Mouse (Mus musculus) bone marrow macrophage, adult 2 months (primary cell): Measurements from ENCODE around the gene Ldb1.

Experiments used
- CTCF ChIP-seq: IDR thresholded peaks from 2 replicates; pipeline ENCODE4 v1.5.1; 2012; ENCODE audit warnings: low read depth, mild to moderate bottlenecking, low read length, moderate library complexity
- POLR2A ChIP-seq: IDR thresholded peaks from 2 replicates; pipeline ENCODE4 v1.6.1; 2012; ENCODE audit warnings: mild to moderate bottlenecking, low read depth, low read length, borderline replicate concordance

DNA sequence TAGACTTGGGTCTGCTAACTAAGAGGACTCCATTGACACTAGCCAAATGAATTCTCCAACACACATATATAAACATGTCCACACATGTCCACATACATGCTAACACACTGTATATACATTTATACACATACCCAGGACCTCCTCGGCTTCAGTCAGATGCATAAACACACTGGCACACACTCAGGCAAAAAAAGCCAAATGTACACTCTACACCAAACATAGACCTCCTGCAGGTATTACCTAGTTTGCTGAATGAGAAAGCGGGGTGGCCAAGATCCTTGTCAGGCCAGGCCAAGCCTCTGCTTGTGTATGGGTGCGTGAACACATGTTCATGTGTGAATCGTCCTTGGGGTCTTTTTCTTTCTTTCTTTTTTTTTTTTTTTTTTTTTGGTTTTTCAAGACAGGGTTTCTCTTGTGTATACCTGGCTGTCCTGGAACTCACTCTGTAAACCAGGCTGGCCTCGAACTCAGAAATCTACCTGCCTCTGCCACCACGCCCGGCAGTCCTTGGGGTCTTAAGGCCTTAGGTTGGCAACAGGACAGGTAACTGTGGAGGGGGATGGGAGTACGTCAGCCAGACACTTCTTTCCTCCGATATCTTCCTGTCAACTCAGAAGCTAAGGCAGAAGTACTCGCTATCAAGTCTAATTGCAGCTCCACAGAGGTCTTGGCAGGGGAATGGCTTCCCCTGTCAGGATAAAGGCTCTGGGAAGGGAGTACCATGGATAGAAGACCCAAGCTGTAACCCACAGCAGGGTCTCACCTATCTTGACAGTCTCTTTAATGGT lies 14.6 kb downstream of the Ldb1 start:
- TF ChIP-seq CTCF: no peak
- no peak for TF ChIP-seq POLR2A
